Mouse (Mus musculus) heart, adult 18-20 months (tissue): ENCODE measurements around the gene Nsa2. TPM values are rescaled to one million over a fixed set of nuclear protein-coding genes. Genes with fewer than 3 reads are reported as not detected.
"Not testable (repeated sequence)": the region's sequence is repeated elsewhere in the genome, so short reads cannot be mapped to it uniquely, and the experiment has no call there.

Experiments used
- DNase-seq, 2 experiments: peaks; one replicate each; pipeline ENCODE4 v3.0.0; 2021 to 2022; ENCODE audit warnings: mixed read lengths in 1 of 2
- long read RNA-seq, 2 experiments: library from polyadenylated mRNA; stranded (forward); transcript quantifications; one replicate each; pipeline ENCODE4 v2.0.0; 2021
- total RNA-seq, 2 experiments: library from RNA; stranded (reverse); gene quantifications; 2 replicates each; pipeline ENCODE4 v1.2.3; 2021

Nsa2 gene
- total RNA-seq = 10 to 100 TPM; 48.4 to 52.1 TPM
- long read RNA-seq, experiment 1, transcript Nsa2-201 (6 exons, 2,700 nt) = major isoform, 12 of 18 reads
- long read RNA-seq, experiment 1, partial matches to known transcripts = 2 of 18 reads
- long read RNA-seq, experiment 1, other reads (novel, unspliced or antisense) = 4 of 18 reads
- long read RNA-seq, experiment 2, transcript Nsa2-201 (6 exons, 2,700 nt) = major isoform, 12 of 15 reads
- long read RNA-seq, experiment 2, partial matches to known transcripts = 2 of 15 reads
- long read RNA-seq, experiment 2, other reads (novel, unspliced or antisense) = 1 of 15 reads

- peak; percentile 93 for DNase-seq
Observed at GRCm38 (mm10) chr13:97137466-97138400, at the start of gene Nsa2, which contains the start of gene Gfm2. TSS of gene Nsa2 (minus strand) at chr13:97137937. TSS of gene Gfm2 (plus strand) at chr13:97137937.

GRCm38 (mm10) chr13:97186346-97186745 is 48.6 kb upstream of the Nsa2 start:
- DNase-seq = no peak

GRCm38 (mm10) chr13:97184656-97185055 is 46.9 kb upstream of the Nsa2 start:
- no peak for DNase-seq

GRCm38 (mm10) chr13:97184168-97184567 is 46.4 kb upstream of the Nsa2 start:
- no peak for DNase-seq

- no peak for DNase-seq
Observed at GRCm38 (mm10) chr13:97182821-97183220, 45.1 kb upstream of the Nsa2 start.

GRCm38 (mm10) chr13:97180113-97180828 is 42.5 kb upstream of the Nsa2 start:
- DNase-seq = no peak

- DNase-seq = no peak
Observed at GRCm38 (mm10) chr13:97178943-97179342, 41.2 kb upstream of the Nsa2 start.

- no peak for DNase-seq
Observed at GRCm38 (mm10) chr13:97176731-97177130, 39.0 kb upstream of the Nsa2 start.

GRCm38 (mm10) chr13:97175520-97176264 is 38.0 kb upstream of the Nsa2 start:
- no peak for DNase-seq

- peak; percentile 12 to 67 for DNase-seq
Observed at GRCm38 (mm10) chr13:97145834-97146233, 8.1 kb upstream of the Nsa2 start.

- no peak for DNase-seq
Observed at GRCm38 (mm10) chr13:97142321-97142720, 4.6 kb upstream of the Nsa2 start.

- DNase-seq = not testable (repeated sequence)
Observed at GRCm38 (mm10) chr13:97138404-97138931, 731 bp upstream of the Nsa2 start.

GRCm38 (mm10) chr13:97130413-97130812 is 7.3 kb downstream of the Nsa2 start:
- DNase-seq = not testable (repeated sequence)

- DNase-seq = not testable (repeated sequence)
Observed at GRCm38 (mm10) chr13:97129654-97130053, 8.1 kb downstream of the Nsa2 start.

- no peak for DNase-seq
Observed at GRCm38 (mm10) chr13:97121341-97121740, 16.4 kb downstream of the Nsa2 start.

- DNase-seq = no peak
Observed at GRCm38 (mm10) chr13:97109046-97109445, 28.7 kb downstream of the Nsa2 start.

- not testable (repeated sequence) for DNase-seq
Observed at GRCm38 (mm10) chr13:97107721-97108120, 30.0 kb downstream of the Nsa2 start.

- no peak for DNase-seq
Observed at GRCm38 (mm10) chr13:97104996-97105395, 32.7 kb downstream of the Nsa2 start.

GRCm38 (mm10) chr13:97099187-97099852 is 38.4 kb downstream of the Nsa2 start, which contains the start of gene Gm6169:
TSS of gene Gm6169 (minus strand) at chr13:97099237.
- DNase-seq = peak; percentile 8 to 34

GRCm38 (mm10) chr13:97095726-97096125 is 42.0 kb downstream of the Nsa2 start:
- DNase-seq = no peak

GRCm38 (mm10) chr13:97088183-97088582 is 49.6 kb downstream of the Nsa2 start:
- DNase-seq = no peak
